Mouse (Mus musculus) layer of hippocampus, adult 18-20 months (tissue): Measurements from ENCODE around the gene Tmem88. TPM values are rescaled to one million over a fixed set of nuclear protein-coding genes. Genes with fewer than 3 reads are reported as not detected.
A peak's percentile ranks its signal among the peaks of the same experiment; 100 is the strongest.

Experiments used
- DNase-seq, 2 experiments: peaks; one replicate each; pipeline ENCODE4 v3.0.0; 2022; ENCODE audit warnings: low spot score in 2 of 2
- total RNA-seq, 2 experiments: library from RNA; stranded (reverse); gene quantifications; 2 replicates each; pipeline ENCODE4 v1.2.3; 2021

The Tmem88 gene
- total RNA-seq, 2 experiments from 2014 or later, result 2.5 to 2.7 TPM

DNA sequence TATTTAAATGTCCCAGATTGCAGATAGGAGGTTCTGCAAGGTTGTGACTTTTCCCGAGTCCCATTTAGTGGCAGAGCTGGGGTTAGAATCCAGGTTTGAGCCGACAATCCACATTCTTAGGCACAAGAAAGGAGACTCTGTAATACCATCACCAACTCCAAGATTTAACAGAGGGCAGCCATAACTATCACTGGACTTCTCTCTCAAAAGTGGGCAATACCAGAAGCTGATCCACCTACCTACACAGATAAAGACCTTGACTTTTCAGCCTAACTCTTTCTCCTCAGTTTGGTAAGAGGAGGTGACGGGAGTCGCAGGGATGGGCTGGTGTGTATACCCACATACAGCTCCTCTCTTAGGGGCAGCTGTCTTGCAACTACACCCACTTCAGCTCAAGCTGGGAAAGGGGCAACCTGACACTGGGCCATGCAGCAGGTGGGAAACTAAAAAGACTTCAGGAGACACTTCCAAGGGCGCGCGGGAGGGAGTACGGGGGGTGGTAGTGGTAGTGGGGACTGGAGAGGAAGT, 19.0 kb upstream of the Tmem88 start:
- no peak for DNase-seq

DNA sequence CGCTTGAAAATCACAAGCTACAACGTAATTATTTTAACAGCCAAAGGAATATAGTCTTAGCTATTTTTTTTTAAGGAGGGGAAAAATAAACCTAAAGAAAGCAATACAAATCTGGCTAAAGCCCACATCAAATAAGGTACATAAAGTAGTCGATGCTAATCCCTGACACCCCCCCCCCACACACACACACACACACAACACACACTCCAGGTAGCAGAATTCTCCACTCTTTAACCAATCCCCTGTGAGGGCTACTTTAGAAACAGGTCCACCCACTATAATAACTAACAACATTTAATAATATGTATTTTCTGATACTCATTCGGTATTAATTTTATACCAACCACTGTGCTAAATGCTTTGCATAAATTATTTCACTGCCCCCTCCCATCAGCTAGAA, 18.5 kb upstream of the Tmem88 start:
- no peak for DNase-seq

DNA sequence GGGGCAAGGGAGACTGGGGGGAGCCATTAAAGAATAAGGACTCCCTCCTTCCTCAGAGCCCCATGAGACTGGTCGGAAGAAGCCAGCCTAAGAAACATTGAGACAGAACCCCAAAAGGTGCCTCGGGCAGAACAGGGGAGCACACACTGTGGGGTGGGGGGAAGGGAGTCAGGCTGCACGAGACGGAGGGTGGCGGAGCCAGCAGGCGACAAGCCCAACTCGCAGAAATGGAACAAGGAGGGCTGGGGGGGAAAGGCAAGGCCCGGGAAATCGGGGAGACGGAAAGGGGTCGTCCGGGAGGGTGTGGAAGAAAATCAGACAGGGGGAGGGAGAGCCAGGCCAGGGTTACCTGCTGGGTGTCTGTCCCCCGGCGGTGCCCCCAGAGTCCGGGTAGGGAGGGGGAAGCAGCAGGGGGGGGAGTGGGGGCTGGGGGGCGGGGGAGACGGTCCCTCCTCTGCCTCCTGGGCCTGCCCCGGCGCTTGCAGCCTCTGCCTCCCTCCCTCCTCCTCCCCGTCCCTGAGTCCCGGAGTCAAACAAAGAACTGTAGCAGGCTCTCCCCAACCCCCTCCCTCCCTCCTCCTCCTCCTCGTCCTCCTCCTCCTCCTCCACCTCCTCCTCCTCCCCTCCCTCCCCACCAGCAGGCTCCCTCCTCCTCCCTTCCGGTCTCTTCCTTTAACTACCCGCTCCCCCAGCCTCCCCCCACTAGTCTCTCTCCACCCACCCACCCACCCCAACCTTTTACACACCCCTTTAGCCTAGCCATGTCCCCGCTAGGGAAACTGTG, 17.8 kb upstream of the Tmem88 start:
- peak in 1 of 2 experiments; percentile 53 for DNase-seq

DNA sequence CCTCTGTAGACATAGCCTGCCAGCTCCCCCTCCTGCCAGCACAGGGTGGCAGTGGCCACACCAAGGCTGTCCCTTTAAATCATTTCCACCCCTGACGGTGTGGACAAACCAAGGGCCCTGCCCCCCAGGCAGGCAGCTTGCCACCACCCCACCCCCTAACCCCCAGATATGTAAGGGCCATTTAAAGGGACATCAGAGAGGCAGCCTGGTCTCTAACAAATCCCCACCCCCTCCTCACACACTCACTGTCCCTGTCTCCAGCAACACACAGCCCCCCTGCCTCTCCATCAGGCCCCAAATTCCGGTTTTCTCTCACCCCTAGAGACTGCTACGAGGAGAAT, 17.3 kb upstream of the Tmem88 start:
- peak in 1 of 2 experiments; percentile 37 for DNase-seq

DNA sequence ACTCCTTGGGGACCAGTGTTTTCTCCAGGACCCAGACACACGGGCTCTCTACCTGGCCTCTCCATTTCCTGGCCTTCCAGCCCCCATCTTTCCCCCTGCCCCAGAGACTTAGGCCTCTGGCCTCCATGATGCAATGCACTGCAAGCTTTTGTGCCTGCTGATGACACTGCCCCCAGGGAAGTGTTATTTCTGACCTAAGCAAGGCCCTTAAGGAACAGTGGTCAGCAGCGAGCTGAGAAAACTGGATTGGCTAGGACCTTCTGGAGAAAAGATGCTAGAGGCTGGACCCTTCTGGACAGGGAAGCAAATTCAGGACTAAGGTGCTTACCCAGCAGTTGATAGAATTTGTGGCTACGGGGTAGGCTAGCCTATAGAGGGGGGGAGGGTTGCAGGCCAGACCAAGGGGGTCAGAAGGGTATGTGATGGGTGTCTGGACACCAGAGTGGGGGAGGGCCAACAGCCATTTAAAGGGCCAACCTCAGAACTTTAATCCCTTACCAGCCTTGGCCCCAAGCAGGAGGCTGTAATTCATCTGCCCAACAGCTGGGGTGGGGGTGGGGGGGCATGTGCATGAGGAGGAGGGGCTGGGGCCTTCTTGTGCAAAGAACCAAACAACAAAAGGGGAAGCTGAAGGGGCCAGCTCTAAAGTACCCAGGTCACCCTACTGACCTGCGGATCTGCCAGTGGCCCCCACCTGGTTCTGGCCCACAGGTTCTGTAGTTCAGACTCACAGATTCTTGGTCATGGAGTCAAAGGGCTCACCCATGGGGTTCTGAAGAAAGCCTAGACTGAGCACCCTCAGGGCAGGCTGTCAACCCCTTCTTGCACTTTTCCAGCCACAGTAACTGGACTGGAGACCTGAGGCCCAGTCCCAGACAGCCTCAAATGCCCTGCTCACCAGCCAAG, 16.6 kb upstream of the Tmem88 start:
- no peak for DNase-seq

DNA sequence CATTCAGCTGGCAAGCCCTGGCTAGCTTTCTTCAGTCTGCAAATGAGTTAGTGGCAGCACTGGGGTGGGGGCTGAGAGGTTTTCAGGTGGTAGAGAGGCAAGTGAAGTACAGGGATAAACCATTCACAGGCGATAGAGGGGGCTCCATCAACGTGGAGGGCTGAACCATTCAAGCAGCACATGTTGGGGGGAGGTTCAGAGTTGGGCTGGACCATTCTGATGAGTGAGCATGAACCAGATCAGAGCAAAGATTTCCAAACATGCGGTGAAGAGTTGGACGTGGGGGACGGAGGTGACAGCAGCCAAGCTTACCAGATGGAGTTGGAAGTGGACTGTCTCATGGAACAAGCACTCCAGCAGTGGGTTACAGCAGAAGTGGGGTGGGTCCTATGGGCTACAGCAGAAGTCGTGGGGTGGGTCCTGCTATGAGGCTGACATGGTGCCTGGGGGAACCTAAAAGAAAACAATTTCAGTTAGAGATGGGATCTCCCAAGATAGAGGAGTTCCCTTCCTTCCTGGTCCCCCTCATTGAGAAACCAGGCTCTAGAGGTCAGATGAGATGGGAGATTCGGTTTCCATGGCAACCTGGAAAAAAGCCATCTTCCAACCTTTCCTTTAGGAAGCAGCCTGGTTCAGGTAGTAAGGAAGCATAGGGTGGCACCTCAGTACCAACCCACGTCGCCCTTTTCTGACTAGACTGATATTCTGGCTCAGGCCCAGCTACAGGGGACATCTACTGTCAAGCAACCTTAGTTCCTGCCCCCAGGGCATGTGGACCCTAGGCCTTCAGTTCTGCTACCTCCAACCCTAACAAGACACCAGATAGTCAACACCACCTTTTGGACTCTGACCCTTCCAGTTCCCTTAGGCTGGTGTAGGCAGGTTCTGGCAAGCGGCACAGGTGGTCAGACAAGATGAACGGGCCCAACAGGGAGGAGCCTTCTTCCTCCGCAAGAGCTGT, 15.5 kb upstream of the Tmem88 start, which contains the start of gene Kdm6b:
Gene Kdm6b, minus strand, starts transcription at position 455 of the 961 bp plus-strand sequence.
- DNase-seq, result peak in 1 of 2 experiments; percentile 81

DNA sequence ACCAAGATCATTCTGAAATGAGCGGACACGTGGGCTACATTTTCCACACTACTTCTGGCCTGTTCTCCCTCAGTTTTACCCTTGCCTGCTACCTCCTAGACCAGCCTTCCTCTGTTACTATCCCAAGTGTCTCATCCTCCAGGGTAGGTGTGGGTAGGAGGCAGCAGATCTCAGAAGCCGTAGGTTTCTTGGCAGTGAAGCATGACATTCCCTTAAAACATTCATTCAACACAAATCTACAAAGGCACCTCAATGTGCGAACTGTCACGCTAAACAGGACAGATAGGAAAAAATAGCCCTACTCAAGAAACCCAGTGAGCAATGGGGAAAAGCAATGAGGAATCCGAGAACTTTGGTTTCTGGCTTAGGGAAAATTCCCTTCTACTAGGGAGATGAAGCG, 14.5 kb upstream of the Tmem88 start:
- no peak for DNase-seq

DNA sequence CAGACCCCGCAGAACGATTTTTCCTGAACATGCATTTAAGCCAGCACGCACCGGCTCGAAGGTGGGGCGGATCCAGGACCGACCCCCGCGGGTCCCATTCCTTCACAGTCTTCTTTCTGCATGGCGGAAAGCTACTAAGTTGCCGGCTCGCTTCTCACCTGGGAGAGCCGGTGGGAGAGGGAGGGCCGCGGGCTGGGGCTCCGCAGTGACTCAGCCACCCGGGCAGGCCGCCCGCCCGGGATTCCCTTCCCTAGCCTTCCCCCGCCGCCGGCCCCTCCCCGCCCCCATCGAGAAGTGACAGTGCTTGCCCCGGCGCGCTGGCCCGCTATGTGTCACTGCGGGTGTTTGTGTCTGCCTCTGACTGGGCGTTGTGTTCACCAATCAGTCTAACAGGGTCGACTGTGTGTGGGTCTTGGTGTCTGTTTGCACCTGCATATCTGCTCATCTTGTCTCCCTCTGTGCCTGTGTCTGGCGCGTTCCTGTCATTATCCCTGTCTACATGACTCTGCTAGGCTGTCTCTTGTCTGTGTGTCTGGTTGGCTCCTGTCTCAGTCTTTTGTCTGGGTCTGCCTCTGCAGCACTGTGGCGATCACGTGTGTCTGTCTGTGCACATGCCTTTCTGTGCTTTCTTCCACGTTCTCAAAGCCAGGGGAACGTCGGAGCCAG, 13.6 kb upstream of the Tmem88 start:
- peak in 1 of 2 experiments; percentile 61 for DNase-seq

DNA sequence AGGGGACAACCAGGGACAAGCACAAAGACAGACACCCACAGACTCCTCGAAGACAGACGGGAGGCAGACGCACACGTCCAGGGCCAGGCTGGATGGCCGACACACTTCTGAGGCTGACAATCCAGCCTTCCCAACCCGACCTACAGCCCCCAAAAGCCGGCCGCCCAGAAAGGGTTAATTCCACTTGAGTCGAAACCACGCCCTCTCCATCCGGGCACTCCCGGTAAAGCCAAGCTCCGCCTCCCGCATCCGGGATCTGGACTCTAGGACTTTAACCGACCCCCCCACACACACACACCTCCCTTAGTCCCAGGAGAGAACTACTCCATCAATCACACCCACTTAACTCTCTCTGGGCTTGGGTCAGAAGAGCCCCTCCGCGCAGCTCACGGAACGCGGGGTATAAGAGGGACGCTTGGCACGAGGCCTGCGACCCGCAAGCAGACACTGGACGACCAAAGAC, 13.1 kb upstream of the Tmem88 start:
- peak; percentile 90 to 95 for DNase-seq

DNA sequence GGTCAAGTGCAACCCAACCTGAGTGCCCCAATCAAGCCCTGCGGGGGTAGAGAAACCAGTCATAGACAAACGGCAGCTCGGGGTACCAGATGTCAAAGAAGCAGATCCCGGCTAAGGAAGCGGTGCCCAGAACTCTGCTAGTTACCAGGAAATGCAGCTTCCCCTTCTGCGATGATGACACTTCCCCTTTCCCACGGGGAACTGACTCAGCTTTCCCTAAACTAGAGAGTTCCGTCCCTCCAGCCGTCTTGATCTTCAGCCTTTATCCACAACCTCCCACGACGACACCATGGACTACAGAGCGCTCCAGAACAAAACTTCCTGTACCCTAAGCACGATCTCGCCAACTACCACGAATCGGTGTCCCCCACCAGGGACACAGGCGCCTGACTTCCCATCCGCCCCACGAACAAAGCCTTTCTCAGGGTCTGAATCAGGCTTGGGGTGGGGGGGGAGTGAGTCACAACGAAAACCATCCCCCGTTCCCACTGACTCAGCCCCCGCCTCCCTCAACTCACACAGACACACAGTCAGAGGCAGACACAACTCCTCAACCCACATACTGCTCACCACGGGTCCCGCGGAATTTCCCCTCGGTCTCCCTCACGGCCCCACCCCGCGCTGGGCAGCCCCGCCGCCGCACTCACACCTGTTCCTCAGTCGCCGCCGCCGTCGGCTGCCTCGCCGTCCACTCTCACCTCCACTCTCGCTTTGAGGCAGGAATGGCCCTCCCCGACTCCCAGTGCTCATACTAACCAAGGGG, 12.5 kb upstream of the Tmem88 start:
- peak in 1 of 2 experiments; percentile 73 for DNase-seq

DNA sequence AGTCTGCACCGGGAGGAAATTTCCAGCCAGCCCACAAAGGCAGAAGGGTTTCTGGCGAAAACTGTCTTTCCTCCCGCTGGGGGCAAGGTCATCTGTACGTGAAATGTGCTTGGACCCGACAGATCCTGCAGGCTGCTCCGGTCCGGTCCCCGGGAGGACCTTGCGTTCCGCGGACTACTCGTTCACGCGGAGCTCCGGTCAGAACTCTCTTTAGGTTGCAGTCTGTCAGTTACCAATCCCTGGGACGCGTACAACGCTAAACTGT, 11.9 kb upstream of the Tmem88 start:
- no peak for DNase-seq

DNA sequence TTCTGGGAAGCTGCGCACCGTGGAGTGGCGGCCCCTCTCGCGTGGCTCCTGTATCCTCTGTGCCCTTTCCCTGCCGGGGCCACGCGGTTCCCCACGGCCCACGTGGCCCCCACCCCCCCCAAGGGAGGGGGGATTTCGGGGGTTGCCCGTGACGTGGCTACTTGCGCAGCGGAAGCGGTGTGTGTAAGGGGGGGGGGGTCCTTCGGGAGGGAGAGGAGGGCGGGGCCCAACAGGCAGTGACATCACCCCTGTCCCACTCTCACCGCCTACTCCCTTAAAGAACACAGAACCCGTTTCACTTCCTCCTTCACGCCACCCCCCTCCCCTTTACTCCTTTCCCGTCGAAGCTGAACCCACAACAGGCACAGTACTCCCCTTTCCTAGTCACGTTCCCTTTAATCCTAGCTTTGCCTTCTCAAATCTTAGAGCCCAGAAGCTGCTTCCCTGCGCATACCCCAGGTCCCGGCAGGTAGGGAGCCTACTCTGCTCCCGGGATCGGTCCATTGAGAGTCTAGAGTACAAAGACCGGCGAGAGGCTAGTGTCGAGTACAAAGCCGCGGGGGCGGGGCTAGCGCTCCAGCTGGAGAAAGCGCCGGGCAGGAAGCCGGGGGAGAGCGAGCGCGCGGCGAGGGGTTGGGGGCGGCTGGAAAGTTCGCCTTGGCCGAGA, 11.5 kb upstream of the Tmem88 start:
- DNase-seq, result peak in 1 of 2 experiments; percentile 77

DNA sequence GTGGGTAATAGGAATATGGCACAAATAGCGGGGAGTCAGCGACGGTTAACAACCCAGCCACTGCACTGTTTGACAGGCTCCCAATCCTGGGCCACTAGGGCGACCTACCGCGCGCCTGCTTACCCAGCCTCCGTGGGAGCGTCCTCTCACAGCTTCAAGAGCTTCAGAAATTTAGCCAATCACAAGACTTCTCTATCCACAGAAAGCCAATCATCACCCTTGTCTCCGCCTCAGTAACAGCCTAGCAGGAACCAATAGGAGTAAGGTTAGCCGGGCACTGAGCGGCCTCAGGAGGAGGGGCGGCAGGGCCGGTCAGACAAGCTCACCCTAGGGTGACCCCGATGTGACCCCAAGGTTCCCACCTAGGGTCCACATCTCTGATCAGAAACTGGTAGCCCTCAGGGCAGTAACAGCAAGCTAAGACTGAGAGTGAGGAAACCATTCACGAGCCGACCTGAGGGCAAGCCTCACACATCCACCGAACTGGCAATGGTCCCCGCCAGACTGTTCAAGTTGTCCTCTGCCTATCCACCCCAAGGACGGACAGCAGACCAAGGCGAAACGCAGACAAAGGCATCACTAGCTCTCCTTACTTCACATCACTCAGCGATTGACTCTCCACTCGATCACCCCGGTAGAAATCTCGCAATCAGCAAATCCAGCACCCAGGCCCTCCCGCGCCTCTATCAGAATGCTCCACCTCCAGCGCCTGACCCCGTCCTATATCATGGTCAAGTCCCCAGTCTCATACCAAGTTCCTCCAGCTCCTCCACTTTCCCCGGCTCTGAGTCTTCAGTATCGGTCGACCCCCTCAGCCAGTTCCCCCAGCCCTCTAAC, 10.7 kb upstream of the Tmem88 start:
- DNase-seq, result peak; percentile 84 to 93

DNA sequence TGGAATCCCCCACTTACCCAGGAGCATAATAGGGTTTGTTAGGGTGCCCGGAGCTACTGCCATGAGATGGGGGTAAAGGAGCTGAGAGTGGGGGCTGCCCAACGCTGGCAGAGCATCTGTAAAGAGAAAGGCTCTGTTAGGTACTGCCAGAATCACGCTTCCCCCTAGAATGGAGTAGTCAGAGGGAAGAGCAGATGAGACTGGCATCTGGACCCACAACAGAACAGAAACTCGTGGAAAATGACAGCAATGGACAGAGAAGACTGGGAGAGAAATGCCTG, 9.6 kb upstream of the Tmem88 start:
- DNase-seq, result no peak

DNA sequence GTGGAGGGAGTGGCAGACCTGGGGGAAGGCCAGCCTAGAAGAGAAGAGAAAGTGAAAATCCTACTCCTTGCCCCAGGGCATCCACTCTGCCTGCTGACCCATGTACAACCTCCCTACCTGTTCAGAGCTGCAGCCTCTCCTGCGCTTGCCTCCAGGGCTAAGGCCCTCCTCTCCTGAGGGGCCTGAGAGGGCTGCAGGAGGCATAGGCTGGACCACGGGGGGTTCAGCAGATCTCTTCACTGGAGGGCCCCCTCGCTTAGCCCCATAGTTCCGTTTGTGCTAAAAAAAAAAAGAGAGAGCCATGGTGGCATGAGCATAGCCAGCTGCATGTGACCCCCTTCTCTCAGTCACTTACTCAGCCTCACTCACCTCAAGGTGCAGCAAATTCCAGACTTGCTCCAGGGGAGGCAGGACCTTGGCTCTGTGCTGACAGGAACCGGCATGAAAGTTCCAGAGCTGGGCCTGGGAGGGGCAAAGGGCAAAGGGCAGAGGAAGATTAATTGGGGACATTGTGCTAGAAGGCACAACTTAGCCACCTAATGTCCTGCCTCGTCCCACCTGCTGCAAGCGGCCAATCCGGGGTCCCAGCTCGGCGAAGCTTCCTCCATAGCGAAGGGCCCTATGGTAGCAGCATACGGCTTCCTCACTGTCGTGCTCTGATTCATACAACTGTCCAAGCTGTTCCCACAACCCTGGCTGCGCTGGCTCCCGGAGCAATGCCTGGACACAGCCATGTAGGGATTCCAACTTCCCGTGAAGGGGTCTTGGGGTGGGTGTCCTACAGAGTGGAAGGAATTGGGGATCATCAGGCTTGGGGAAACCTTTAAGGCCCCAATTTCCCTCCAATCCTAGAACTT, 9.1 kb upstream of the Tmem88 start:
- no peak for DNase-seq

DNA sequence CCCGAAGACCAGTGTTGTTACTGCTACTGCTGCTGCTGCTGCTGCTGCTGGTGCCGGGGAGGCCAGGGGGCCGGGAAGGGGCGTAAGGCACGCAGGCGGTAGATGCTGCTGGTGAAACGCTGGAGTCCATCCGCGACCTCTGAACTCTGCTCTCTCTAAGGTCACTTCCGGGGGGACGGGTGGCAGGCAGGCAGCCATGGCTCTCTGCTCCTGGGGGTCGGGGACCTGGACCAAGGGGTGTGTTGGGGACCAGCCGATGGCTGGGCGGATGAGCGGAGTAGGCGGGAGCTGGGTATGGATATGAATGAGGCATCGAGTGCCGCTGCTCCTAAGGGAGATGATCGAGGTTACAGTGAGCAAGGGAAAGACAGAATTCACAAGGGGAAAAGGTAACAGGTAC, 8.2 kb upstream of the Tmem88 start:
- no peak for DNase-seq

DNA sequence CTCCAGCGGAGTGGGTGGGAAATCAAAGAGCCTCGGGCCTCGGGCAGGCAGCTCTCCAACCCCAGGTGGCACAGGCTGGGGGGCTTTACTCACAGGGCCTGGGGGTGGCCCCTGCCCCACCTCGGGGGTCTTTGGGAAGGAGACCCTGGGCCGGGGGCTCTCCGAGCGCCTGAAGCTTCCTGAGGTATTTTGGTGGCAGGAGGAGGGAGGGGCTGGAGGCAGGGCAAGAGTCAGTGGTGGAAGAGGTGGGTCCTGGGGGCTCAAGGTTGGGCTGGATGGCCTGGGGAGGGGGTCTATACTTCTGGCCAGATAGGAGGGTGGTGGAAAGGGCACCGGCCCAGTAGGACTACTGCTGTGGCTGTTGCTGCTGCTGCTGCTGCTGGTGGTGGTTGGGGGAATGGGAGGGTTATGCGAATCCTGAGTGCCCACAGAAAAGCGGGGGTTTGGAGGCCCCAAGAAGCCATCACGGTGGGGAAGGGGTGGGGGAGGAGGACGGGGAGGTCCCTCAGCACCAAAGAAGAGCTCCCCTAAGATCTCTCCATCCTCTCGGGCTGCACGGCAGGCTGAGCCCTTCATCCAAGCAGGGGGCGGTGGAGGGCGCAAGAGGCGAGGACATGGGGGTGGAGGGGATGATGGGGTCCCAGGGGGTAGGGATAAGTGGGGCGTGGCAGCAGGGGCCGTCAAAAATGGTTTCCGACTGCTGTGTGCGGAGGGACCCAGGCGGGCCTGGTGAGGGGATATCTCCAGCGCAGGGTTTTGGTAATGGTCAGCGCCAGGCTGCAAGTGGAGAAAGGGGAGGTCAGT, 7.6 kb upstream of the Tmem88 start:
- no peak for DNase-seq
